In the genomic region with DNA sequence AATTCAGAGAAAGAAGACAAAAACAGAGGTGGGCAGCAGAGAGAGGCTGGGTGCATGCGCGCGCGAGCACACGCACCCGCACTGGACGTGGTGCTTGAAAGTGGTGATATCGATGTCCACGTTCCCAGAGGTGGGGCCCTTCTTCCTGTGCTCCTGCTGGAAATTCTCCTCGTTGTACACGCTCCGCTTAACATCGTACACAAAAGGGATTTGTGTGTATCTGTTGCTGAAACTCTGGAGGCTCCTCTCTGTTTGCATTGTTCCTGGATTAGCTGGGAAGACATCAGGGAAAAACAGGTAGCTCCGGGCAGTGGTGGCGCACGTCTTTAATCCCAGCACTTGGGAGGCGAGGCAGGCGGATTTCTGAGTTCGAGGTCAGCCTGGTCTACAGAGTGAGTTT, we compare ENCODE assay signal across 13 mouse cellular contexts. TPM values are rescaled to one million over a fixed set of nuclear protein-coding genes. Genes with fewer than 3 reads are reported as not detected.
"Had no signal": no experiment of that assay in that cellular context is flagged by ENCODE, and none has a peak within 500 bp of the region (broad histone marks: within the 10 kb centered on the region; RNA-seq: fewer than 3 reads in every experiment).

No protein-coding gene starts in this region.

- H3K4me3 ChIP-seq: intestine, embryonic 15.5 days; layer of hippocampus, adult 2 months; limb, embryonic 10.5 days; liver, embryonic 12.5 days; megakaryocyte, embryonic 14.5 days; midbrain, embryonic 12.5 days had no signal

- H3K27me3 ChIP-seq: intestine, embryonic 15.5 days; liver, embryonic 12.5 days had no signal

- DNase-seq: kidney, adult 18-20 months; kidney, postnatal 4 days; lung, embryonic 14.5 days; lung, postnatal 14 days; thymus, adult 18-20 months; thymus, postnatal 14 days had no signal

- H3K4me2 ChIP-seq: intestine, embryonic 15.5 days; liver, embryonic 12.5 days; lung, embryonic 14.5 days; midbrain, embryonic 12.5 days had no signal

- H3K36me3 ChIP-seq: intestine, embryonic 15.5 days; limb, embryonic 10.5 days; liver, embryonic 12.5 days; midbrain, embryonic 12.5 days had no signal

- H3K9ac ChIP-seq: intestine, embryonic 15.5 days; liver, embryonic 12.5 days; lung, embryonic 14.5 days; midbrain, embryonic 12.5 days had no signal

- H3K9me3 ChIP-seq: intestine, embryonic 15.5 days; limb, embryonic 10.5 days; liver, embryonic 12.5 days; megakaryocyte, embryonic 14.5 days; midbrain, embryonic 12.5 days had no signal

- H3K27ac ChIP-seq: layer of hippocampus, adult 2 months; limb, embryonic 10.5 days; liver, embryonic 12.5 days; macrophage; midbrain, embryonic 12.5 days had no signal

- ATAC-seq: intestine, embryonic 15.5 days; liver, embryonic 12.5 days had no signal

RNA-seq across cellular contexts. Expression of a gene that starts 5.4 kb away (rescaled TPM):
- polyA plus RNA-seq: macrophage had no signal
